Mouse (Mus musculus) erythroblast, embryonic 14.5 days (primary cell): ENCODE results near the gene Hsf4. TPM values are rescaled to one million over a fixed set of nuclear protein-coding genes. Genes with fewer than 3 reads are reported as not detected.

ENCODE experiments used
- H3K27me3 ChIP-seq: 2 replicates; pipeline ENCODE4 v1.6.1; 2012; ENCODE audit warnings: inconsistent platforms; ENCODE audit not compliant: control insufficient read depth
- H3K36me3 ChIP-seq: 2 replicates; pipeline ENCODE4 v1.6.1; 2012; ENCODE audit warnings: mild to moderate bottlenecking, inconsistent platforms; ENCODE audit not compliant: control insufficient read depth
- H3K4me1 ChIP-seq: 2 replicates; pipeline ENCODE4 v1.6.1; 2012; ENCODE audit warnings: inconsistent platforms; ENCODE audit not compliant: control insufficient read depth
- H3K4me3 ChIP-seq: replicated peaks from 2 replicates; pipeline ENCODE3; 2012; ENCODE audit warnings: moderate library complexity, mild to moderate bottlenecking, inconsistent platforms
- H3K9me3 ChIP-seq: 2 replicates; pipeline ENCODE4 v1.6.1; 2012; ENCODE audit warnings: low read length, inconsistent platforms, mixed read lengths; ENCODE audit not compliant: control insufficient read depth
- GATA1 ChIP-seq: IDR thresholded peaks from 2 replicates; pipeline ENCODE4 v1.6.1; 2012; ENCODE audit warnings: low read length, inconsistent platforms, mixed read lengths
- TAL1 ChIP-seq: IDR thresholded peaks from 3 replicates; pipeline ENCODE4 v1.6.1; 2012; ENCODE audit warnings: low read length, inconsistent platforms, mixed read lengths
- polyA plus RNA-seq: library from polyadenylated mRNA; stranded (reverse); fragments of >175 nt; gene quantifications from 2 replicates; pipeline ENCODE4 v1.2.3, GENCODE M21; 2012

The Hsf4 gene
- polyA plus RNA-seq, 1 experiment: not detected

- Histone ChIP-seq H3K9me3 (peaks cover 4% of the 10 kb centered on the region), H3K4me1 (peaks cover 69% of the 10 kb centered on the region), H3K36me3 (peaks cover 27% of the 10 kb centered on the region), H3K4me3 (no peak overlapping the region), H3K27me3 (peaks cover 44% of the 10 kb centered on the region)
- TF ChIP-seq TAL1: no peak
- TF ChIP-seq GATA1: no peak
Observed at GRCm38 (mm10) chr8:105257318-105258114, 12.1 kb upstream of the Hsf4 start.

- peaks cover 12% of the 10 kb centered on the region for H3K36me3 ChIP-seq
- H3K4me3 ChIP-seq: peak overlapping the region; percentile 40
- peaks cover 66% of the 10 kb centered on the region for H3K4me1 ChIP-seq
- H3K27me3 ChIP-seq: peaks cover 58% of the 10 kb centered on the region
- peaks cover 4% of the 10 kb centered on the region for H3K9me3 ChIP-seq
- no peak for TF ChIP-seq TAL1
- no peak for TF ChIP-seq GATA1
Observed at GRCm38 (mm10) chr8:105258911-105259720, 10.5 kb upstream of the Hsf4 start.

GRCm38 (mm10) chr8:105259721-105260320 lies 9.8 kb upstream of the Hsf4 start:
- Histone ChIP-seq H3K9me3 (peaks cover 4% of the 10 kb centered on the region), H3K4me1 (peaks cover 66% of the 10 kb centered on the region), H3K27me3 (peaks cover 64% of the 10 kb centered on the region), H3K4me3 (peak overlapping the region; percentile 40), H3K36me3 (peaks cover 12% of the 10 kb centered on the region)
- TF ChIP-seq TAL1: no peak
- TF ChIP-seq GATA1: no peak

- Histone ChIP-seq H3K4me3 (no peak overlapping the region), H3K9me3 (peaks cover 4% of the 10 kb centered on the region), H3K27me3 (peaks cover 71% of the 10 kb centered on the region), H3K36me3 (peaks cover 12% of the 10 kb centered on the region), H3K4me1 (peaks cover 66% of the 10 kb centered on the region)
- TF ChIP-seq TAL1 (no peak), GATA1 (no peak)
Observed at GRCm38 (mm10) chr8:105260371-105261099, 9.1 kb upstream of the Hsf4 start.

GRCm38 (mm10) chr8:105261326-105261980 lies 8.1 kb upstream of the Hsf4 start:
- Histone ChIP-seq H3K9me3 (peaks cover 6% of the 10 kb centered on the region), H3K36me3 (peaks cover 9% of the 10 kb centered on the region), H3K4me1 (peaks cover 56% of the 10 kb centered on the region), H3K27me3 (peaks cover 79% of the 10 kb centered on the region), H3K4me3 (no peak overlapping the region)
- no peak for TF ChIP-seq TAL1
- TF ChIP-seq GATA1: no peak

GRCm38 (mm10) chr8:105263244-105263912 lies 6.2 kb upstream of the Hsf4 start:
- peaks cover 91% of the 10 kb centered on the region for H3K27me3 ChIP-seq
- TF ChIP-seq GATA1: no peak
- TF ChIP-seq TAL1: no peak

GRCm38 (mm10) chr8:105264024-105264982 lies 5.3 kb upstream of the Hsf4 start, which contains the start of the genes Tradd and Fbxl8:
TSS of gene Tradd (minus strand) at chr8:105264609.
TSS of gene Fbxl8 (plus strand) at chr8:105264648.
- H3K27me3 ChIP-seq: peaks cover 91% of the 10 kb centered on the region
- H3K4me1 ChIP-seq: peaks cover 60% of the 10 kb centered on the region
- peaks cover 24% of the 10 kb centered on the region for H3K9me3 ChIP-seq
- peak within 1 kb of the TSS; percentile 77 for H3K4me3 ChIP-seq
- peaks cover 2% of the 10 kb centered on the region; the same call in 1 of the 2 replicates for H3K36me3 ChIP-seq
- TF ChIP-seq TAL1: no peak
- no peak for TF ChIP-seq GATA1

More at GRCm38 (mm10) chr8:105263244-105263912, 6.2 kb upstream of the Hsf4 start:
- peak overlapping the region; percentile 77 for H3K4me3 ChIP-seq
- H3K9me3 ChIP-seq: peaks cover 15% of the 10 kb centered on the region
- H3K36me3 ChIP-seq: peaks cover 7% of the 10 kb centered on the region
- peaks cover 58% of the 10 kb centered on the region for H3K4me1 ChIP-seq
